In the genomic region with DNA sequence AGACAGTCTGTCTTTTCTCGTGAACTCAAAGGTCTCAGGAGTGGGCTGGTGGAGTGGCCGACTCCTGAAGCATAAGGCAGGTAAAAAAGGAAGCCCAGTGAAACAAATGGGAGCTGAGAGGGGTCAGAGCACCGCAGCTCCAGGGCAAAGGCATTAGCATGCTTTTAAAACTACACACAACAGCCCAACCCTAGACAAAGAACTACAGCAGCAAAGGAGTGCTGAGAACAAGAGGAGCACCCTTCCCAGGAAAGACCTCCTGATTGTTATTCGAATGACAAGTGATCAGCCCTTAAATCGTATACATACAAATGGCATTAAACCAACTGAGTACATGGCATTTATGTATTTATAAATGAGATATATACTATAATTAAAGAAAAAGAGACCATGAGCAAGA, we compare ENCODE assay signal across 20 mouse cellular contexts.
A peak's percentile ranks its signal among the peaks of the same experiment; 100 is the strongest.
DNase-seq lines count a peak whose midpoint lies in the region; TF ChIP-seq lines count a peak whose summit lies in the region.
"Had no signal": no experiment of that assay in that cellular context is flagged by ENCODE, and none has a peak within 500 bp of the region (broad histone marks: within the 10 kb centered on the region; RNA-seq: fewer than 3 reads in every experiment).

No protein-coding gene starts in this region.

- DNase-seq in ES-E14 (ENCODE audit: low read depth, low spot score): peak; percentile 58
- peak; percentile 31 for DNase-seq in WW6 (ENCODE audit: low read depth, low spot score)
- no peak for DNase-seq in right cerebral cortex, postnatal 4 days
- DNase-seq in right cerebral cortex, postnatal 25 days: no peak
- no peak for DNase-seq in frontal cortex, postnatal 25 days (ENCODE audit: low spot score in 2 of 2)
- no peak for DNase-seq in heart, embryonic 10.5 days (ENCODE audit: low spot score)
- DNase-seq: adrenal gland, postnatal 10 days; adrenal gland, postnatal 36 days; cerebellum, adult 11-12 months; cerebellum, adult 2 months; cerebellum, adult 9-10 months; cerebellum, postnatal 10 days; cerebellum, postnatal 25 days; forebrain, postnatal 0 days had no signal

- peak; percentile 91 for TF ChIP-seq EP300 in ES-Bruce4 (IDR thresholded peaks at IDR 0.05; ENCODE audit: insufficient read depth, low read depth, low read length)

- H3K27ac ChIP-seq in ES-Bruce4 (ENCODE audit: insufficient read depth, low read length): peak overlapping the region; percentile 70
- peak overlapping the region; percentile 74; the same call in 1 of the 2 replicates for H3K27ac ChIP-seq in ES-E14 (ENCODE audit: insufficient read depth, low read depth, low read length, poor library complexity, severe bottlenecking)
- no peak overlapping the region for H3K27ac ChIP-seq in heart, embryonic 10.5 days
- H3K27ac ChIP-seq: embryonic facial prominence, embryonic 10.5 days; embryonic facial prominence, embryonic 12.5 days; forebrain, embryonic 13.5 days; forebrain, embryonic 15.5 days had no signal

- H3K9me3 ChIP-seq in E14TG2a.4 (ENCODE audit: low read length) (no peaks in the 10 kb centered on the region; the same call in 1 of the 2 replicates), ES-Bruce4 (replicated peaks; ENCODE audit: control insufficient read depth, insufficient read depth, low read length, poor library complexity, severe bottlenecking) (peaks cover 2% of the 10 kb centered on the region; the same call in 1 of the 2 replicates), ES-E14 (ENCODE audit: control insufficient read depth, insufficient read depth, low read depth, low read length) (no peaks in the 10 kb centered on the region)
- H3K9me3 ChIP-seq in heart, embryonic 10.5 days: no peaks in the 10 kb centered on the region
- H3K9me3 ChIP-seq: embryonic facial prominence, embryonic 10.5 days; embryonic facial prominence, embryonic 12.5 days; forebrain, embryonic 13.5 days; forebrain, embryonic 15.5 days had no signal

- H3K4me3 ChIP-seq in E14TG2a.4 (replicated peaks; ENCODE audit: low read length) (peak overlapping the region; percentile 24), ES-Bruce4 (ENCODE audit: low read depth, low read length) (no peak overlapping the region), ES-E14 (ENCODE audit: insufficient read depth in 1 of 2, low read depth in 1 of 2, low read length in 2 of 2, poor library complexity in 1 of 2, severe bottlenecking in 1 of 2) (0 out of 4 replicates have a peak overlapping the region, but pooled peaks of 1 of the 2 experiments have one; percentile 9)
- H3K4me3 ChIP-seq in heart, embryonic 10.5 days: no peak overlapping the region
- H3K4me3 ChIP-seq: embryonic facial prominence, embryonic 10.5 days; embryonic facial prominence, embryonic 12.5 days; forebrain, embryonic 13.5 days; forebrain, embryonic 15.5 days had no signal

- H3K4me1 ChIP-seq in E14TG2a.4 (replicated peaks; ENCODE audit: low read depth, low read length) (peaks cover 46% of the 10 kb centered on the region), ES-Bruce4 (ENCODE audit: control insufficient read depth, insufficient read depth, low read length) (peaks cover 1% of the 10 kb centered on the region), ES-E14 (ENCODE audit: control insufficient read depth in 2 of 2, insufficient read depth in 2 of 2, low read length in 2 of 2, poor library complexity in 1 of 2) (peaks cover 8 to 11% of the 10 kb centered on the region in 2 experiments)
- H3K4me1 ChIP-seq in heart, embryonic 10.5 days: no peaks in the 10 kb centered on the region
- H3K4me1 ChIP-seq: embryonic facial prominence, embryonic 12.5 days had no signal

- WGBS in heart, embryonic 10.5 days: 70% methylated on average over 5 of the region's 5 CpGs

- TF ChIP-seq POLR2A in ES-Bruce4 (IDR thresholded peaks at IDR 0.05; ENCODE audit: insufficient read depth, low read length): no peak

- in situ Hi-C loops in ES-E14 (cut with MboI; ENCODE audit: low sequenced_read_pairs in 2 of 2, unreplicated experiment in 2 of 2): no loop called here

- H3K9ac ChIP-seq in ES-Bruce4 (ENCODE audit: low read depth, poor library complexity, severe bottlenecking) (no peak overlapping the region), ES-E14 (ENCODE audit: insufficient read depth, low read depth, low read length, poor library complexity, severe bottlenecking) (no peak overlapping the region)
- H3K9ac ChIP-seq: embryonic facial prominence, embryonic 12.5 days; forebrain, embryonic 13.5 days; forebrain, embryonic 15.5 days; forebrain, postnatal 0 days had no signal

- H3K36me3 ChIP-seq in E14TG2a.4 (ENCODE audit: insufficient read depth, low read length): no peaks in the 10 kb centered on the region
- no peaks in the 10 kb centered on the region for H3K36me3 ChIP-seq in ES-Bruce4 (ENCODE audit: control insufficient read depth, insufficient read depth, low read length, poor library complexity, severe bottlenecking)
- no peaks in the 10 kb centered on the region for H3K36me3 ChIP-seq in ES-E14 (ENCODE audit: control insufficient read depth, insufficient read depth, low read length, poor library complexity, severe bottlenecking)
- H3K36me3 ChIP-seq in heart, embryonic 10.5 days: no peaks in the 10 kb centered on the region
- H3K36me3 ChIP-seq: embryonic facial prominence, embryonic 10.5 days; embryonic facial prominence, embryonic 12.5 days; forebrain, embryonic 15.5 days had no signal

- no peak for TF ChIP-seq CTCF in E14TG2a.4 (conservative IDR thresholded peaks at IDR 0.05; ENCODE audit: low read length)
- TF ChIP-seq CTCF in ES-Bruce4 (IDR thresholded peaks at IDR 0.05; ENCODE audit: low read depth, low read length): no peak

- H3K27me3 ChIP-seq in E14TG2a.4 (ENCODE audit: insufficient read depth, low read length): no peaks in the 10 kb centered on the region
- no peaks in the 10 kb centered on the region for H3K27me3 ChIP-seq in ES-Bruce4 (ENCODE audit: control insufficient read depth, insufficient read depth, low read length, poor library complexity, severe bottlenecking)
- no peaks in the 10 kb centered on the region for H3K27me3 ChIP-seq in heart, embryonic 10.5 days (ENCODE audit: insufficient read depth, poor library complexity, severe bottlenecking)
- H3K27me3 ChIP-seq: embryonic facial prominence, embryonic 12.5 days; forebrain, embryonic 15.5 days had no signal

TF ChIP-seq in ES-E14, 5 proteins besides CTCF, POLR2A, EP300 and RAD21:
- TF ChIP-seq CHD2 (IDR thresholded peaks at IDR 0.05; ENCODE audit: low read depth, low read length) (0 out of 2 replicates have a peak, but pooled peaks have one; percentile 48), ZNF384 (IDR thresholded peaks at IDR 0.05; ENCODE audit: low read depth, low read length) (no peak)

Comparison
In these comparisons a context has a peak if more than half of its experiments do, and no peak if none do; other contexts are left out.
1. DNase-seq: peak in ES-E14 (single experiment) and WW6 (single experiment); none in right cerebral cortex, postnatal 4 days (single experiment), right cerebral cortex, postnatal 25 days (single experiment), frontal cortex, postnatal 25 days (0 of 2) and heart, embryonic 10.5 days (single experiment).